Mouse (Mus musculus): Measurements from ENCODE around the gene Hsd17b14.
A peak's percentile ranks its signal among the peaks of the same experiment; 100 is the strongest.

The Hsd17b14 gene

DNA sequence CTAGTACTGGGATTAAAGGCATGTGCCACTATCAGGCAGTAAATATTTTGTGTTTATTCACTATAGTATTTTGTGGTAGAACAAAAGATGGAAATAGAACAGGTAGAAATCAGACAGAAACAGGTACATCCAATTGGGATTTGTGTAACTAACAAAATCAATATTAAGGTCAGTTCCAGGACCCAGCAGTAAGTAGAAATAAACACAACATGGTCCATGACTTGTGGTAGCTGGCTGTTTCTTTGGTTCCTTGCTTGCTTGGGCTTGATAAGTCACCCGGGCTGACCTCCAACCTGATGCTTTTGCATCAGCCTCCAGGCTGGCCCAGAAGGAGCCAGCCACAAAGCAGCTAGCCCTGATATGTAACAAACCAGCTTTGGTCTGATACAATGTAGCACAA is 54.8 kb downstream of the Hsd17b14 start:
- DNase-seq = no peak

DNA sequence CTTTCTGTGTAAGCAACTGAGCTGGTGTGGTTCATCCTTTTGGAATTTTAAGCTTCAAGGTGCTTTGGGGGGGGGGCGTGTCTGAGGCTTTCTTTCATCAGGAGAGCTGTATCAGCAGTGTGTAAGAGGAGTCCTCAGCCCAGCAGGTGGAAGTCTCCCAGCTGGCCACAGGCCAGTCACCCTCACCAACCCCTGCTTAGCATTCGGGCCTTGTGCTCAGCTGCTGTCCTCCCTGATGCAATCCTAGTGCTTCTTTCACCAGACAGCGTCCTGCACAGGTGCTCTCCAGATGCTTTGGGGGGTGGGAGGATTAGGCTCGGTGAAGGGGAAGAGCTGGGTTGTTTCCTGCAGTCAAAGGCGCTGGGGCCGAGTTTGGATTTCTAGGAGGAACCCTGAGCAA is 61.6 kb downstream of the Hsd17b14 start:
- no peak for DNase-seq

DNA sequence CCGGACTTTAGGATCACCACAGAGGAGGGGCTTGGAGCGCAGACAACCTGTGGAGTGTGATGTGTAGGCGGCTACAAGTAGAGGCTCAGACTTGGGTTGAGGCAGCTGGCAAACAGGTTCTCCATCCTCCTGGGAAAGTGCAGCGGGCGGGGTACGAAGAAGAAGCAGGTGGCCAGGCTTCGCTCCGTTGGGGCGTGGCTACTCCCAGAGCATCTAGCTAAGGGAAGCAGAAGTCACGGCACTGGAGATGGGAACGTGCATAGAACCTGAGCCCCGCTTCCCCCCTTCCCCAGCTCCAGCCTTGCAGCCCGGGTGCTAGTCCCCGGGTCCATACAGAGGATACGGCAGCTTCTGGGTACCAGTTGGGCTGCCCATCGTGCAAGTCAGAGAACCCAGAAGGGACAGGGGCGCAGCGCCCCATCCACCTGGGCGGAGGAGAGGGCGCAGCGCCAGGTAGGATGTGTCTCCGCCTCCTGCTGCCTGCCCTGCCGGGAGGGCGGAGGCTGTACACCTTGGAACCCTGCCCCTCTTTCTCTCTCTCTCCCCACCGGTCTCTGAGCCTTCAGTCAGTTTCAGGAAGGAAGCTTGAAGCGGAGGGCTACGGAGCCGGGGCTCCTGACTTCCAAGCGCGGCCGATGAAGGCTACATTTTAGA is 62.5 kb downstream of the Hsd17b14 start, which contains the start of gene Fut1:
TSS of gene Fut1 (plus strand) at position 248 of the 654 bp plus-strand sequence.
- peak; percentile 46 to 61 for DNase-seq

Data from cerebellum, postnatal 25 days (tissue).